Mouse (Mus musculus) intestine, embryonic 14.5 days (tissue): Measurements from ENCODE around the gene Ctu1. TPM values are rescaled to one million over a fixed set of nuclear protein-coding genes. Genes with fewer than 3 reads are reported as not detected.
"Not testable (repeated sequence)": the region's sequence is repeated elsewhere in the genome, so short reads cannot be mapped to it uniquely, and the experiment has no call there.

Experiments used
- ATAC-seq: fragments of 200-750 bp; cut with Nextera tagmentation; replicated peaks from 2 replicates; pipeline ENCODE4 v1.8.0; 2017; ENCODE audit warnings: low read depth, moderate number of reproducible peaks, moderate TSS enrichment, moderate library complexity; ENCODE audit not compliant: low FRiP score, low TSS enrichment
- DNase-seq: peaks from one replicate; pipeline ENCODE4 v3.0.0-alpha.2; 2018; ENCODE audit warnings: low spot score
- H3K27ac ChIP-seq: fragments of 300-500 bp; sonication (generic); 2 replicates; pipeline ENCODE4 v1.5.1; 2014; ENCODE audit warnings: low read depth, mild to moderate bottlenecking, control low read depth
- H3K27me3 ChIP-seq: fragments of 300-500 bp; sonication (generic); replicated peaks from 2 replicates; pipeline ENCODE4 v1.6.1; 2014; ENCODE audit warnings: low read length, control low read depth; ENCODE audit not compliant: control insufficient read depth, insufficient read depth
- H3K36me3 ChIP-seq: fragments of 300-500 bp; sonication (generic); 2 replicates; pipeline ENCODE4 v1.6.1; 2014; ENCODE audit warnings: low read length, control low read depth; ENCODE audit not compliant: control insufficient read depth, insufficient read depth
- H3K4me1 ChIP-seq: fragments of 300-500 bp; sonication (generic); replicated peaks from 2 replicates; pipeline ENCODE4 v1.6.1; 2014; ENCODE audit warnings: low read length, control low read depth, mixed read lengths; ENCODE audit not compliant: control insufficient read depth, insufficient read depth
- H3K4me2 ChIP-seq: fragments of 300-500 bp; sonication (generic); 2 replicates; pipeline ENCODE4 v1.6.1; 2014; ENCODE audit warnings: low read length
- H3K4me3 ChIP-seq: fragments of 300-500 bp; sonication (generic); 2 replicates; pipeline ENCODE4 v1.5.1; 2014; ENCODE audit warnings: low read depth, low read length, control low read depth, mixed read lengths
- H3K9ac ChIP-seq: fragments of 300-500 bp; sonication (generic); 2 replicates; pipeline ENCODE4 v1.6.1; 2014; ENCODE audit warnings: mild to moderate bottlenecking, low read length
- H3K9me3 ChIP-seq: fragments of 300-500 bp; sonication (generic); 2 replicates; pipeline ENCODE4 v1.6.1; 2016; ENCODE audit warnings: low read length, control low read depth; ENCODE audit not compliant: control insufficient read depth
- WGBS: fragments of 180-500 bp; shearing (Covaris S2); extraction: QIAGEN DNeasy Blood & Tissue Kit; methylation state at CpG from one replicate; pipeline ENCODE4 v1.1.7; 2014; 5-methylcytosine and 5-hydroxymethylcytosine counted together
- polyA plus RNA-seq: library from polyadenylated mRNA; unstranded; fragments of >200 nt; fragmentation: Nextera tagmentation; extraction: Ambion mirVana; gene quantifications from 2 replicates; pipeline ENCODE4 v1.2.1, GENCODE M21; 2014

The Ctu1 gene
- polyA plus RNA-seq, 1 experiment from 2014 or later: 9.8 TPM

DNA sequence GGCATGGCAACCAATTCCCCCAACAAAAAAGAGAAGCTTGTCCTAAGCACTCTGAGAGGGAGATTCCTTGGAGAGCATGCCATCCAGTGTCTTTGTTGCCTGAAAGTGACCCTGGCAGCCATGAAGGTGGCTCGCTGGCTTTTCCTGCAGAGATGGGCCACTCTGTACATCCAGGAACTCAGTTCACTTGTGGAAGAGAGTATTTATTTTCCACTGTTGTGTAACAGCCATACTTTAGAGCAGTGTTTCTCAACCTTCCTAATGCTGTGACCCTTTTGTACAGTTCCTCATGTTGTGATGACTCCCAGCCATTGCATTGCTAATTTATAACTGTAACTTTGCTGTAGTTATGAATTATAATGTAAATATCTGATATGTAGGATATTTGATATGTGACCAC is 34.7 kb upstream of the Ctu1 start:
- Histone ChIP-seq H3K36me3 (no peaks in the 10 kb centered on the region), H3K9me3 (no peaks in the 10 kb centered on the region), H3K9ac (no peak overlapping the region), H3K4me2 (no peak overlapping the region), H3K27me3 (no peaks in the 10 kb centered on the region), H3K4me3 (no peak overlapping the region), H3K27ac (no peak overlapping the region), H3K4me1 (no peaks in the 10 kb centered on the region)
- no peak for DNase-seq
- 74% methylated on average over 1 of the region's 1 CpGs for WGBS
- no peak for ATAC-seq

DNA sequence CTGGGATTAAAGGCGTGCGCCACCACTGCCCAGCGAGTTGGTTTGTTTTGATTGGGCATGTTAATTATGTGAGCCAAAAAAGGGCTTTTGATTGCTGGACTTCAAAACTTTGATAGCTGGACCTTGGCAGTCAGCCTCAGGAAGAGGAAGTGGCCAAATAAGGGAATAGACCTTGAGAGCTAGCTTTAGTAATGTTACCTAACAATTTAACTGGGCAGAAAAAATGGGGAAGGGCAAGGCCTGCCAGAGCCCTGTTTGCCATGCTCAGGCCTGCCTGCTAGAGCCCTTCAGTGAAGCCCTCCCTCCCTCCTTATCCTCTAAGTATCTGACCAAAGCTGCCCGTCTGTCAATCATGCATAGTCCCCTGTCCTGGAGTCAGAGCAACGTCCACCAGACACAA is 29.2 kb upstream of the Ctu1 start:
- no peaks in the 10 kb centered on the region for H3K4me1 ChIP-seq
- no peaks in the 10 kb centered on the region for H3K27me3 ChIP-seq
- no peaks in the 10 kb centered on the region for H3K36me3 ChIP-seq
- H3K9ac ChIP-seq: no peak overlapping the region
- no peak for DNase-seq
- H3K4me3 ChIP-seq: no peak overlapping the region
- 76% methylated on average over 5 of the region's 5 CpGs for WGBS
- no peak overlapping the region for H3K4me2 ChIP-seq
- no peak overlapping the region for H3K27ac ChIP-seq
- H3K9me3 ChIP-seq: no peaks in the 10 kb centered on the region
- no peak for ATAC-seq

DNA sequence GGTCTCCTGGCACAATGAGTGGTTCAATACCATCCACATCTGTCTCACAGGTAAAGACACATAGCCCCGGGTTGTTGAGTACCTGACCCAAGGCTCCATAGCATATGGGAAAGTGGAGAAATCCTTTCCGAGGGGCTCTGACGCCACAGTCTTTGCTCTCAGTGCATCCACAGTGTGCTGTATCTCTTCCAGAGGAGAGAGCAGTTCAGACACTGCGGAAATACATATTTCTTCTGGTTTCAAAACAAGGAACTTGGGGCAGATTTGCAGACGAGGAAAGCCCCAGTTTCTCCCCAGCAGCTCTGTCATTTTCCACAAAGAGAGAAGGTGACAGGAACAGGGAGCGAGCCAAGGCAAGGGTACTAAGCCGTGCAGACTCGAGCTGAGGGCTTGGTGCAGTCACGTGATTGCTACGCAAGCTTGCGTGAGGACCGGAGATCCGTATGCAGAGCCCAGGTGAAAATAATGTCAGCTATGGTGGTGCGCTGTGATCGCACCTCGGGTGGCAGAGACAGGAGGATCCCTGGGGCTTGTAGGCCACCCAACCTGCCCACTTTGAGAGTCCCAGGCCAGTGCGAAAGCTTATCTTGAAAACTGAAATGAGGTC is 28.7 kb upstream of the Ctu1 start:
- Histone ChIP-seq H3K9ac (no peak overlapping the region), H3K4me2 (no peak overlapping the region), H3K9me3 (no peaks in the 10 kb centered on the region), H3K4me1 (no peaks in the 10 kb centered on the region), H3K27ac (no peak overlapping the region), H3K4me3 (no peak overlapping the region), H3K36me3 (no peaks in the 10 kb centered on the region), H3K27me3 (no peaks in the 10 kb centered on the region)
- 80% methylated on average over 17 of the region's 17 CpGs for WGBS
- ATAC-seq (no peak), DNase-seq (no peak)

DNA sequence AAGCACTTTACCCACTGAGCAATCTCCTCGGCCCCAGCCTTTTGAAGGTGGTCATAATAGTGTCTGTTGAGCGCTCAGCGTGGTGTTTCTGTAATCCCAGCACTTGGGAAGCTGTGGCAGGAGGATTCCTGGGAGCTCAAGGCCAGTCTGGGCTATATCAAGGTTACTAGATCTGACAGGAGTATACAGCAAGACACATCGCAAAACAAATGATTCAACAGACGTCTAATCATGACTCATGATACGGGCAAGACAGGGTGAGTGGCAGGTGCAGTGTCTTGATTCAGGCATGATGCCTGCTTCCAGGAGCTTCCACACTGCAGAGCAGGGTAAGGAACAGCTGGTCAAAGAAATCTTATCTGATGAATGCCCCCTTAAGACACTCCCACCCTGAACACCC is 19.1 kb upstream of the Ctu1 start:
- ATAC-seq: no peak
- Histone ChIP-seq H3K27me3 (no peaks in the 10 kb centered on the region), H3K4me1 (no peaks in the 10 kb centered on the region), H3K27ac (no peak overlapping the region), H3K4me3 (no peak overlapping the region), H3K9ac (no peak overlapping the region), H3K9me3 (no peaks in the 10 kb centered on the region), H3K36me3 (no peaks in the 10 kb centered on the region), H3K4me2 (no peak overlapping the region)
- no peak for DNase-seq
- WGBS: 79% methylated on average over 6 of the region's 6 CpGs

DNA sequence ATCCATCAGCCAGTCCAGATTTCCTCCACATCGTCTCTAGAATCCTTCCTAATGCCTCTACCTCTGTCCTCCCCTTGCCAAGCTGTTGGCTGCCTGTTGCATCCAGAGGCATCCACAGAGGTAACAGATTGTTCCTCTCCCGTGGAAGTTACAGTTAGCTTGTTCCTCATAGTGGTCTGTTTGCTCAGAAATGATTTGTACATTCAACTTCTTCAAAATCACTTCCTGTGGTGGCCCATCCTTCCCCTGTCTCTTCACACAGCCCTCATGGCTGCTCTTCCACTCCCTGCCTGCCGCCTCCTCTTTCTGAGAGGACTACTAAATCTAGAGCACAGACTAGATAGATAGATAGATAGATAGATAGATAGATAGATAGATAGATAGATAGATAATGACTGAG is 17.3 kb upstream of the Ctu1 start:
- Histone ChIP-seq H3K27me3 (no peaks in the 10 kb centered on the region), H3K9me3 (no peaks in the 10 kb centered on the region), H3K4me2 (no peak overlapping the region), H3K9ac (no peak overlapping the region), H3K27ac (no peak overlapping the region), H3K4me1 (no peaks in the 10 kb centered on the region), H3K36me3 (no peaks in the 10 kb centered on the region), H3K4me3 (no peak overlapping the region)
- WGBS: 77% methylated on average over 3 of the region's 3 CpGs
- no peak for DNase-seq
- ATAC-seq: no peak

DNA sequence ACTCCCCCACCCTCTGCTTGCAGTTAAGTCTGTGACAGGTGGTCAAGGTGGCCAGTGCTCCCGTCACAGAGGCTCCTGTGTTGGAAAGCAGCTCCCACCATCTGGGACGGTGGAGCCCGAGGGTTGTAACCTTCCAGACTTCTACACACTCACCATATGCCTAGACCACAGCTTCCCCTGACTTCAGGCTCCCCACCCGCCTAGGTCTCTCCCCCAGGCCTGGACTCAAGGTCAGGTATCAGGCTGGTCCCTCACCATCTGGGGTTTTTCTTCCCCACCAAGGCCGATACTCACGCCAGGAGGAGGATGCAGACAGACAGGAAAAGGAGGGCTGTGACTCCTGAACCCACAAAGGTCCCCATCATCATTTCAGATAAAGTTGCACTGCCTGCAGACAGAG is 15.6 kb upstream of the Ctu1 start:
- no peak overlapping the region for H3K4me2 ChIP-seq
- no peaks in the 10 kb centered on the region for H3K9me3 ChIP-seq
- H3K27me3 ChIP-seq: no peaks in the 10 kb centered on the region
- H3K9ac ChIP-seq: no peak overlapping the region
- no peak overlapping the region for H3K27ac ChIP-seq
- H3K36me3 ChIP-seq: no peaks in the 10 kb centered on the region
- ATAC-seq: no peak
- H3K4me3 ChIP-seq: no peak overlapping the region
- 72% methylated on average over 6 of the region's 6 CpGs for WGBS
- H3K4me1 ChIP-seq: no peaks in the 10 kb centered on the region
- DNase-seq: no peak

DNA sequence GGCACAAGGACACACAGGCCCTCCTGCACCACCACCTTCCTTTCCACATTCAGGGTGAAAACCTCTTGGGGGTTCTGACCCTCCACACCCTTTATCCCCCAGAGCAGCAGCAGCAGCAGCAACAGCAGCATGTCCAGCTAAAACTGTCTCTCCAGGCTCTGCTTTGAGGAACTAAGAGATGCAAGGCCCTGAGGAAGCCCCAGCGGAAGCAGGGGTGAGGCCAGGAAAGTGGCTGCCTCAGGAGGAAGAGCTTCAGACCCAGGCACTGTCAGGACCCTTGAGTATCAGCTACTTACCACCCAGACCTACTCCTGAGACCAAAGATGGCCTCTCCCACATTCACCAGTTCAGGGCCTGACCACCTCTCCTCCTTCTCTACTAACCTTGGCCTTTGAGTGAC is 11.8 kb upstream of the Ctu1 start, which contains the start of gene Siglece:
Gene Siglece, minus strand, starts transcription at position 160 of the 400 bp plus-strand sequence.
- Histone ChIP-seq H3K36me3 (no peaks in the 10 kb centered on the region), H3K9me3 (no peaks in the 10 kb centered on the region), H3K9ac (no peak within 1 kb of the TSS), H3K4me3 (no peak within 1 kb of the TSS), H3K4me2 (no peak within 1 kb of the TSS), H3K4me1 (no peaks in the 10 kb centered on the region), H3K27me3 (no peaks in the 10 kb centered on the region), H3K27ac (no peak within 1 kb of the TSS)
- 67% methylated on average over 1 of the region's 1 CpGs for WGBS
- ATAC-seq (no peak), DNase-seq (no peak)

DNA sequence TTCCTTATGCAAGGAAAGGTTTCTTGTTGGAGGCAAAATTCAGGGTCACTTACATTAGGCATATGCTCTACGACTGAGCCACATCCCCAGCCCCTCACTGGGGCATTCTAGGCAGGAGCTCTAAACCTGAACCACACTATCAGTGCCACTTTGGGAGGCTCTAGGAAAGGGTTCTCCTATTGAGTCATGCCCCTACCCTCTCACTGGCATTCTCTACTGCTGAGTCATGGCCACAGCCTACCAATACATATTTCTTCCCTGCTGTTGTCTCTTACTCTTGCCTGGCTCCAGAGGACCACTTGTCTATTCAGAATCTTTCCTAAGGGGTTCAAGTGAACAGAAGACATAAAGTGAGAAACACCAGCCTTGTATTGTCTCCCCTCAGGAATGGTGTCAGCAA is 9.0 kb upstream of the Ctu1 start:
- H3K9me3 ChIP-seq: no peaks in the 10 kb centered on the region
- no peaks in the 10 kb centered on the region for H3K27me3 ChIP-seq
- H3K4me1 ChIP-seq: no peaks in the 10 kb centered on the region
- no peak overlapping the region for H3K9ac ChIP-seq
- 91% methylated on average over 1 of the region's 1 CpGs for WGBS
- no peak overlapping the region for H3K27ac ChIP-seq
- no peak overlapping the region for H3K4me2 ChIP-seq
- no peak overlapping the region for H3K4me3 ChIP-seq
- DNase-seq (no peak), ATAC-seq (no peak)
- no peaks in the 10 kb centered on the region for H3K36me3 ChIP-seq

DNA sequence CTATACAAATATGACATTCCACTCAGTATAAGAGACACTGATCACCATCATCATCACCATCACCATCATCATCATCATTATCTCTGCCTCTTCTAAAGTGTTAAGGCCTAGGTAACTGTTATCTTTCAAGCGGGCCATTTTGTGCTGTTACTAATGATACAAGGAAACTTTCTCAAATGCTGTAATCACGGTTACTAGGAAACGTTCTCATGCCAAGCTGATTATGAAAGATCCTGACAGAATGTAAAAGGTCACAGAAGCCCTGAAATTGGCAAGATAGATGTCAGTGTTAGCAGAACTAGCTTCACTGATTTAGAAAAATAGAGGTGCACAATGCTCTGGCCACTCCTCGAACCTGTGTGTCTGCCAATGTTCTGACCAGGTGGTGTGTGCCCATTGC is 4.6 kb upstream of the Ctu1 start:
- H3K9me3 ChIP-seq, ATAC-seq, DNase-seq, H3K4me3 ChIP-seq, H3K4me2 ChIP-seq, H3K4me1 ChIP-seq, H3K27me3 ChIP-seq, H3K9ac ChIP-seq, H3K36me3 ChIP-seq, H3K27ac ChIP-seq: not testable (repeated sequence)
- WGBS: 84% methylated on average over 4 of the region's 4 CpGs
